Mouse (Mus musculus): ENCODE measurements around the gene Gm28038. TPM values are rescaled to one million over a fixed set of nuclear protein-coding genes. Genes with fewer than 3 reads are reported as not detected.
A peak's percentile ranks its signal among the peaks of the same experiment; 100 is the strongest.

The Gm28038 gene
- total RNA-seq, 2 experiments from 2014 or later = 1.1 TPM; not detected in 1

DNA sequence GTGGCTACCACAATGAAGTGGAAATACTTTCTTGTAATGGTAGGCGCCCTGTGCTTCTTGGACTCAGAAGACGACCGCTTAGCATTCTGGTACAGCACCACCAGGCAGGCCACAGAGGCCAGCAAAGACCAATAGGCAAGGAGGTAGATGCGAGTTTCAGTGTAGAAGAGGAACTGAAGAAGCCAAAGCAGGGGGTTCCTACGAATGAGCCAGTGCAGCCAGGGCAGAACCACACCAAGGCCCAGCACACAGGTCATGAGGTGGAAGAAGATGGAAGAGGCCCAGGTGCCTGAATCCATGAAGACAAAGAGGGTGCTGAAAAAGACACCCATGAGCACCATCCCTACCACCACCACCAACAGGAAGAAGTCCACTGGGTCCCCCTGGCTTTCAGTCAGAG lies 4.2 kb downstream of the Gm28038 start:
- no peak for DNase-seq (ENCODE audit: low spot score)

DNA sequence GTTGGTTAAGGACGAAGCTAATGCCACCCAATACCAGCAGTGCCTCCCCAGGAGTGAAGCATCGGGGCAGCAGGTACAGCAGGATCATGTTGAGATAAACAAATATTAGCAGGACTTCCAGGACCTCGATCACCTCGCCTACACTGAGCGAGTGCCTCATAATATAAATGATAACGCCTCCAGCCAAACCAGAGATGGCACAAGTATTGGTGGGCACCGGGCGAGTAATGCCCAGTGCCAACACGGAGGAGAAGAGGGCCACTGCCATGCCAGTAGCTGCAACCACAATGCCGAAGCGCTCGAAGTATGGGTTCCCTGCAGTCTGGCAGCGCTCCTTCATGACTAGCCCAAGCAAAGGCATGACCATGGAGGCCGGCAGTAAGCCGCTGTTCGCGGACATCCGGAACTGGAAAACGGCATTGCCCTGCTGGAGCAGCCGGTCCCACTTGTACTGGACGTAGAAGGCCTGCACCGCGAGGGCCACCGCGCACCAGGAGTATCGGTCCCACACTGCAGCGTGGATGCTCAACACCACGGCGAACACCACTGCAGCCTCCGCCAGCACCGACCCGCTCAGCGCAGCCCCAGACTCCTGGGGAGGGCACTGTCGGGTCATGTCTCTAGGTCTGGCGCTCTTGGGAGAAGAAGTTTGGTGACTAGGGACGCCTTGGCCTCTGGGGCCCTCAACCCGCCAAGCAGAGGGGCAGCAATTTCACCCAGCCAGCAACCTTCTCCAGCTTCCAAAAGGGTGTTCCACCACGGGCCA lies 4.8 kb downstream of the Gm28038 start:
- no peak for DNase-seq (ENCODE audit: low spot score)

DNA sequence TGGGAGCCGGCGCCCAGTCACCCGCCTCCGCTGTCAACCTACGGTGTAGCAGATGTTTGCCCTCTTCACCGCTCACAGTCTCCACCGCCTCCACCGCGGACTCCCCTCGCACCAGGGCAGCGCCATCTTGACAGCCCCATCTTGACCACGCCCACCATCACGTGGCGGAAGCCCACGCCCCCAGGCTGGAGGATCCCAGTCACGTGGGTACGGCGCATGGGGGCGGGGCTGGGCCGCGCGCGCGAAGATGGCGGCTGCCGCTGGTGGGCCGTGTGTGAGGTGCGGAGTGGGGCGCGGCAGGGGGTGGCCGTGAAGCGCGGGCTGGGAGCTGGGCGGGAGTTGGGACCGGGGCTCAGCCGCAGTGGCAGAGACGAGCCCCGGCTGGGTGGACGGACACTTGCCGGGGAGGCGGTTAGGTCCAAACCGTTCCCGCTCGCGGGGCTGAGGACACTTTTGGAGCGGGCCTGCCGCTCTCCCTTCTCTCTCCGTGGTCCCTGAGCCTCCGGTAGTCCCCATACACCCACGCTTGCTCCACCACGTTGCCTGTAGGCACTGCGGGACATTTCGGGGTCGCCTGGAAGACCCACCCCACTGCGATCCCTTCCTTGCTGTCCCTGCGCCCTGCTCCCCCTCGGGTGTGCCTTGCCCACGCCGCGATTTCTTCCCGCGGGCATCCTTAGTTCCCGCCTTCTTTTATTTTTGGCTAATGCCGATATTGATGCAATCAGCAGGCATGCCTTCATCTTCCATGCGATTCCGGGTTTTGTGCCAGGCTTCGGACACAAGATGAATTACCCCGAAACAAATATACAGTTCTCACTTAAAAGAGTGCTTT lies 5.6 kb downstream of the Gm28038 start, which contains the start of the genes Dolk and Nup188:
TSS of gene Dolk (minus strand) at position 143 of the 835 bp plus-strand sequence.
TSS of gene Nup188 (plus strand) at position 206 of the 835 bp plus-strand sequence.
- DNase-seq (ENCODE audit: low spot score) = peak; percentile 96

DNA sequence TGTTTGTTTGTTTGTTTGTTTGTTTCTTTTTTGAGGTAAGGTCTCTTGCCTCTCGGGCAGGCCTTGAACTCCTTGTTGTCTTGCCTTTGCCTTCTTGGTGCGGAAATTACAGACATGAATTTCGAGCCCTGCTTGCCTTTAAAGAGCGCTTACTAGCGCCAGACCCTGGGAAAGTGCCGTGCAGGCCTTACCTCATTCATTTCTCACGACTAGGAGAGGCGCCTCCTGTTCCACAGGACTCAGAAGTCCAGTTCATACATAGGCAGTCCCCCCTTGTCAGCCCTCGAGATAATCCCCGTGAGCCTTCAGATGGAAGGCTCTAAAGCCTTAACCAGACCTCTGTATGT lies 6.2 kb downstream of the Gm28038 start:
- DNase-seq (ENCODE audit: low spot score) = no peak

DNA sequence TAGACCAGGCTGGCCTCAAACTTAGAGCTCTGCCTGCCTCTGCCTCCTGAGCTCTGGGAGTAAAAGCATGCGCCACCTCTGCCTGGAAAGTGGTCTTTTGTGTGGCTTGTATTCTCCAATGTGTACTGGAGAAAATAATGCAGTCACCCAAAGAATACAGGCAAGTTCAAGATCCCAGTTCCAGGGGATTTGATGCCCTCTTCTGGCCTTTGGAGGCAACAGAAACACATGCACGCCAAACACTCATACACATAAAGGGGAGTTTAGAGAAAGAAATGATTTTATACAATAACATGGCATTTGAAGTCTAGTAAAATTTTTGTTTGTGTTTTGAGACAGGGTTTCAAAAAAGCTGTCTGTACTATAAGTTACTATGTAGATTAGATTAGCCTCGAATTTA lies 18.7 kb downstream of the Gm28038 start:
- no peak for DNase-seq (ENCODE audit: low spot score)

DNA sequence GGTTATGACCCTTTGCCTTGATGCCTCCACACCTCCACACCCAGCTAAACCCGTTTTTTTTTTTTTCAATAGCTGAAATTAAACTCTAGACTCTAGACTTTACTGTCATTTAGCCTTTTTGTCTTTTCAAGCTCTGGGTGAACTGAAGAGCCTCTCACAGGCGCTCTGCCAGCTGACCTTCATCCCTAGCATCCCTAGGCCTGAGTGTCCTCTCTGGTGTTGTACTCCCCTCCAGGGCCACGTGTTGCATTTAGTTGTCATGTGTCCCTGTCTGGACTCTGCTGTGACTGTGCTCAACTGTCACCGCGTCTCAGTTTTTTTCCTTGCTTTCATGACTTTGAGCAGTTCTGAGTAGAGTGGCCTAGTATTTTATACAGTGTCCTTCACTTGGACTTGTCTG lies 19.1 kb downstream of the Gm28038 start:
- DNase-seq (ENCODE audit: low spot score) = no peak

DNA sequence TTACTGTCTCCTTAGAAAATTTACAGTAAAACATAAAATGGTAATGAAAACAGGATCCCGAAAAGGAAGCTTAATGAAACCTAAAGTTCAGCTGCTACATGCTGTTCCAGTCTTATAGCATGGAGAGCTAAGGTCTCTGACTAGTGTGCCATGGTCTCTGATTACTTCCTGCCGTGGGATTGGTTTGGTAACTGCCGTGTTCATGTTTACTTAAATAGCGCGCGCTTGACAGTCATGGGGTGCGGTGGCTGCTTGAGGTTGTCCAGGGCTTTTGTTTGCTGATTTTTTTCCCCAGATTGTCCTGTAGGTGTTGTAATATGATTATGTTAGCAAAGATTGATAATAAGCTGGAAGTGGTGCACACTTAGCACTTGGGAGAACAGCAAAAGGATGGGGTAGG lies 25.2 kb downstream of the Gm28038 start:
- no peak for DNase-seq (ENCODE audit: low spot score)

DNA sequence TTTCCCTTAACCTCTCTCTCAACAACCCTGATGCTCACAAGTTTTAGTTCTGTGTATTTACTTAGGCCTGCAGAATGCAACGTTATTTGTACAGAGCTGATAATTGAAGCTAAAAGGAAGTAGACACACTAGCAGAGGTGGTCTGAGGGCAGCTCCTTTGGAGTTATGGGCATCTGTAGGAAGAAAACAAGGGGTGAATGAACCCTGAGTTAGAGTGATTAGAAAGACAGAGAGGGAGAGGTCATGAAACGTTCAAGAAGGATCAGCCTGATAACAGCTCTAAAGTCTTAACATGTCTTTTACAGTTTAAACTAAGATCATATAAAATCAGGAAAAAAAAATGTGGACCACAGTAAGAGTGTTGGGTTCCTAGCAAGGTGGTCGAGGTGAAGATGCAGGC lies 28.5 kb downstream of the Gm28038 start:
- no peak for DNase-seq (ENCODE audit: low spot score)

DNA sequence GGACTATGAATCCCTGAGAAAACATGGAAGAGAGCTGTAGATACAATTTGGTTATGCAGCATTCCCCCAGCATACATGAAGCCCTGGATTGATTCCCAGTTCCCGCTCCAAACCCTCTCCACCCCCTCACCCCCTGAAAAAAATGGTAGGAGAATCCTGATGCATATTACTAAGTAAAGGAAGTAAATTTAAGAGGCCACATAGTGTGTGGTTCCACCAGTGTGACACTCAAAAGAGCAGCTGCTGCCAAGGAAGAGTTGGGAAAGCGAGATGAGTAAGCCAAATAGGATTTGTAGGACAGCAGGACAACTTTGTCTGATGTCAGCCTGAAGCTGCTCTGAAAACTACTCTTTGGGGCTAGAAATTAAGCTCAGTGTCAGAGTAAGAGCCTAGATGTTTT lies 30.6 kb downstream of the Gm28038 start:
- no peak for DNase-seq (ENCODE audit: low spot score)

DNA sequence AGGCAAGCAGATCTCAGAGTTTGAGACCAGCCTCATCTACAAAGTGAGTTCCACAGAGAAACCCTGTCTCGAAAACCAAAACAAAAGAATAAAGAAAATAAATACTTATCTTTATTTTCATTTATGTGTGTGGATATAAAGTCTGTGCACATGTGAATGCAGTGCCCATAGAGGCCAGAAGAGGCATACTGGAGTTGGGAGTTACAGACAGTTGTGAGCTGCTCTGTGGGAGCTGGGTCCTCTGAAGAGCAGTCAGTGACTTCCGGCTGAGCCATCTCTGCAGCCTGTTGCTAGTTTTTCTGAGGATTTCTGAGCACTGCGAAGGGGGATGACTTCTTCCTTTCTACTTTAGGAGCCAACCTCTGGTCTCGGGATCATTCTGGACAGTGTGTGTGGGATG lies 35.3 kb downstream of the Gm28038 start:
- no peak for DNase-seq (ENCODE audit: low spot score)

DNA sequence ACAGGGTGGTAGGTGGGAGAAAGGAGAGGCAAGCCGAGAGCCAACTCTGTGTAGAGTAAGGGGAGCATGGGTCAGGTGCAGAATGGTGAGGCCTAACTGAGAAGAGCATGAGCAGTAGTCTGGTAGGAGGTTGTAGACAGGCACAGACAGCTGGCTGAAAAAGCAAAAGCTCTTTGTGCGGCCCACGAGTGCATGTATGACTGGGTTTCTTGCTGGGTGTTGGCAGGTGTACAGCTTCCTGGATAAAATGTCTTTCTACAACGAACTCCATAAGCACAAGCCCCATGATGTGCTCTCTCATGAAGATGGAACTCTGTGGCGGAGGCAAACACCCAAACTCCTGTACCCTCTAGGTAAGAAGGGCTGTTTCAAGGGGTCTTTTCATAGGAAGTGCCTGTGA lies 36.1 kb downstream of the Gm28038 start:
- DNase-seq (ENCODE audit: low spot score) = no peak

DNA sequence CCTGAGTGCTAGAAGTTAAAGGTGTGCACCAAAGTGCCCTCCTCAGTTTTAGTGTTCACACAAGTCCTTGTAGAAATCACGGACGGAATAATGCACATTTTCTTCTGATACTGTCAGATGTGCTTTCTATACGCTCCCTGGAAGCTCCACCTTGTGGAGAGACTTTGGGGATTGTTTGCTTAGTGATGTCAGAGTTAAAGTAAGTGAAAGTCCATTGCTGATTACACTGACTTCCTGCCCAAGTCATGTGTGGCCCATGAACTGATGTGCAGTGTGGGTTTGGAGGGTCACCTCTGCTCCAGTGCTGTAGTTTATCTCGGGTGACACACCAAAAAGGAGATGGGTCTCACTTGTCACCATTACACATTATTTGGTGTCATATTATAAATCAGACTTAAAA lies 38.4 kb downstream of the Gm28038 start:
- DNase-seq (ENCODE audit: low spot score) = no peak

DNA sequence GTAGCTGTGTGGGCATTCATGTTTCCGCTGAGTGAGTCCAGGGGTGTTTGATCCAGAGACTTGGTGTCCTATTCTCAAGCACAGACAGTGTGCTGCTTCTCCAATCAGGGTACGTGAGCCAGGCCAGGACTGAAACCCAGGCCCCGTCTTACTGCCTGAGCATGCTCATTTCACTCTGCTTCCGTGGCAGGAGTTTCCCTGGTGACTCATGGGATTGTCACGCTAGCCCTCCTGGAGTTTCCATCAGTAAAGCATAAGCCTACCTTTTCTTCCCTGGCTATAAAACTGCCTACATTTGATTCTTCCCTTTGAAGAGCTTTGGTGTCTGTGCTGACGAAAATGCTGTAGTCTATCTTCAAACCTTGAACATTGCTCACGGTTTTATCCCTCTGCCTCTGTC lies 42.3 kb downstream of the Gm28038 start:
- DNase-seq (ENCODE audit: low spot score) = no peak

DNA sequence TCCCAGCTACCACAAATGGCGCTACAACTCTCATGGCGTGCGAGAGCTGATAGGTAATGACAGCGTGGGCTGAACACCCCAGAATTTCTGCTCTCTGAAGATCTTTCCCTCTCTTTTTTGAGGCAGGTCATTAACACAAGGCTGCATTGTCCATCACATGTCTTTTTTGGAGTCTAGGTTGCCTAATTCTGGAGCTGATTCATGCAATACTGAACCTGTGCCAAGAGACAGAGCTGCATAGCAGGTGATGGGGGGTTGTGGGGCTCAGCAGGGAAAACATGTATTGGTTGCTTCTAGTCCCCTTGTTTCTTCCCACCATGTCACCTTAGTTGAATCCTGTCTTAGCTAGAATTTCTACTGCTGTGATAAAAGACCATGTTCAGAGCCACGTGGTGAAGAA lies 44.5 kb downstream of the Gm28038 start:
- DNase-seq (ENCODE audit: low spot score) = no peak

DNA sequence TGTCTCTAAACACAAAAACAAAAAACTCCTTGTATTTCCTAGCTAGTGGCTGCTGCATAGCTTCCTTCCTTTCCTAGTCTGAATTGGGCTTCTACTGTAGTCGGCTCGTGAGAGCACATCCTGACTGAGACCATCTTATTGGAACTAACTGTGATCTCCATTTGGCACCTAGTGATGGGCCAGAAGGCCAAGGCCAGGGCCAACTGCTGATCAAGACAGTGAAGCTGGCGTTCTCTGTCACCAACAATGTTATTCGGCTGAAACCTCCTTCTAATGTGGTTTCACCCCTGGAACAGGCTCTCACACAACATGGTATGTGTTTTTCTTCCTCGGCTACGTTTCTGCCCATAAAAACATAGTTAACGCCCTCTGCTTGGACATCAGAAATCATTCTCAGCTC lies 46.4 kb downstream of the Gm28038 start:
- no peak for DNase-seq (ENCODE audit: low spot score)

DNA sequence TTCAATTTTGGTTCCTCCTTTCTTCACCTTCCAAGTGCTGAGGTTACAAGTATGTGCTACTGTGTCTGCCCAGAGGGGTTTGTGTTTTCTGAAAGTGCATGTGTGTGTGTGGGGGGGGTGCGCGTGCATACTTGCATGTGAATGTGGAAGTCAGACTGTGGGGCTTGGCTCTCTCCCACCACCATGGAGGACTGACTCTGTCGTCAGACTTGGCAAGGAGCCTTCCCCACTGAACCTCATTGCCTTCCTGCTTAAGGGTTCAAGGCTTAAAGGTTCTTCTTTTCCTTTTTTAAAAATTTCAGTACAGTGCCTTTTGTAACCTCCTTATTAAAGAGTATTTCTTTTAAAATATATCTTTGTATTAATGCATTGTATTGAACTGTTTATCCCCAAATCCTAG lies 47.9 kb downstream of the Gm28038 start:
- no peak for DNase-seq (ENCODE audit: low spot score)

DNA sequence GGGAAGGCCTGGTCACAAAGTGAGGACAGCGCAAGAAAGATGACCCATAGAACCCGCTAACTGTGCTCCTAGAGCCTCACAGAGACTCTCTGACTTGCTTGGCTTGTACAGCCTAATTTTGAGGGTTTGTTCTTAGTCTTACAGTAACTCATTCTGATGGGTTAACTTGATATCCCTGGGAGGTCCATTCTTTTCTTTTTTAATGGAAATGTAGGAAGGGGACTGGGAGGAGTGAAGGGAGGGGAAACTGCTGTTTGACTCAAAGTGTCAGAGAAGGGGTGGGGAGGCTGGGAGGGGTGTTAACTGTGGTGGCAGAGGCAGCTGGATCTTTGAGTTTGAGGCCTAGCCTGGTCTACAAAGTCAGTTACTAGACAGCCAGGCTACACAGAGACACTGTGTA lies 54.5 kb downstream of the Gm28038 start:
- no peak for DNase-seq (ENCODE audit: low spot score)

DNA sequence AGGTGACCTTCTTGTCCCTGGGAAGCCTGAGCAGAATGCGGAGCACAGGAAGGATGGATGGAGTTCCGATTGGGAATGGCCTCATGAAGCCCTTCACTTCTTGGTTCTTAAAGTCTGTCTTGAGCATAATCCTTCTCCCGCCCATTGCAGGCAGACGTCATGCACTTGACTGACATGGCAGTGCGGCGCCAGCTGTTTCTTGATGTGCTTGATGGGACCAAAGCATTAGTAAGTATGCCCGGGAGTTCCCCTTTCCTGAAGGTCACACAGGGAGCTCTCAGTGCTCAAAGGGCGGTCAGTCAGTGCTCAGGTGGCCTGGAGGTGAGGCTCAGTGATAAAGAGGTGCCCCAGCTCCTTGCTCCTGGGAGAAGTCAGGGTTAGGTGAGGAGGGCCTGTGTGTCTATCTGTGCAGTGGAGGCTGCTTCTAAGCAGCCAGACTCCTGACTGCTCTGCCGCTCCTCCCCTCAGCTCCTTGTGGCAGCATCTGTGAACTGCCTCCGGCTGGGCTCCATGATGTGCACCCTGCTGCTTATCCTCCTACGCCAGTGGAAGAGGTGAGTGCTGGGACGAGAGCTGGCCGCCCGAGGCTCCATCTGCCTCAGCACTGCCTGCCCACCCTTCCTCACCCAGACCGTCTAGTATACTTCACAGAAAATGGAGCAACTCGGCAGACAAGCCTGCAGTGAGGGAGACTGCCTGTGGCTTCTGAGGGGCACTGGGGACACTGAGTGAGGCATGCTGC lies 55.5 kb downstream of the Gm28038 start:
- no peak for DNase-seq (ENCODE audit: low spot score)

DNA sequence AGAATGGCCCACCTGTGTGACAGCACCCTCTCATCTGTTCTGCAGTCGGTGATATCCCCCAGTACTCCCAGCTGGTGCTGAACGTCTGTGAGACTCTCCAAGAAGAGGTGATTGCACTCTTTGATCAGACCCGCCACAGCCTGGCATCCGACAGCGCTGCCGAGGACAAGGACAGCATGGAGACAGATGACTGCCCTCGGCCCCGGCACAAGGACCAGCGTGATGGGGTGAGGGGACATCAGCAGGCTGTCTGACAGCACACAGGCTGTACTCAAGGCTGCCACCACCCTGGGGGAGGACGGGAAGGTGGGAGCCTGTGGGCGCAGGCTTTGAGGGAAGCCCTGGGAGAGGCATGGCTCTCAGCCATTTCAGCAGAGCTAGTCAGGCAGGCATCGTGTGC lies 56.3 kb downstream of the Gm28038 start:
- DNase-seq (ENCODE audit: low spot score) = no peak

DNA sequence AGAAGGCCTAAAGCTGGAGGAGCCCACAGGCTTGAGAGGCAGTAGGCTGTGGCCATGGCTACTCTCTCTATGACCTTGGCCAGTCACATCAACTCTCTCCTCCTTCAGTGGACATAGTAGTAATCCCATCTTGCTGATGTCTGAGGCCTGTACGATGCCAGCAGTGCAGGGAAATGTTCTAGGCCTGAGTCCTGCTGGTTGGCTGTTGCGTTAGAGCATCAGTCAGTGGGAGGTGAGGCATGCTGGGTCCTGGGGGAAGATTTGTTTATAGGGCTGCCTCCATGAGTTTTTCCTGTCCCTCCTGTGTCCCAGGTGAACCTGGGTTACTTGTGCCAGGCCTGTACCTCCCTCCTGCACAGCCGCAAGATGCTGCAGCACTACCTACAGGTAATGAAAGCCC lies 61.2 kb downstream of the Gm28038 start:
- no peak for DNase-seq (ENCODE audit: low spot score)

DNA sequence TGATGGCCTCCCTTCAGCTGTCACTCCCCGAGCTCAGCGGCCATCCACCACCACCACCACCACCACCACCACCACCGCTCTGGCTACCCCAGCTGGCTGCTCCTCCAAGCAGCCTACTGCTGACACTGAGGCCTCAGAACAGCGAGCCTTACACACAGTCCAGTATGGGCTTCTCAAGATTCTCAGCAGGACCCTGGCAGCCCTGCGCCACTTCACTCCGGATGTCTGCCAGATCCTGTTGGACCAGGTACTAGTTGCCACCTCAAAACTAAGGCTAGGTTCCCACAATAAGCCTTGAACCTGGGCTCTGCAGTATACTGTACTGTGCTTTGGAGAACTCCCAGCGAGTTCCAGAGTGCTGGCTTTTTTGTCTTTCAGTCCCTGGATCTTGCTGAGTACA lies 61.7 kb downstream of the Gm28038 start:
- DNase-seq (ENCODE audit: low spot score) = no peak

DNA sequence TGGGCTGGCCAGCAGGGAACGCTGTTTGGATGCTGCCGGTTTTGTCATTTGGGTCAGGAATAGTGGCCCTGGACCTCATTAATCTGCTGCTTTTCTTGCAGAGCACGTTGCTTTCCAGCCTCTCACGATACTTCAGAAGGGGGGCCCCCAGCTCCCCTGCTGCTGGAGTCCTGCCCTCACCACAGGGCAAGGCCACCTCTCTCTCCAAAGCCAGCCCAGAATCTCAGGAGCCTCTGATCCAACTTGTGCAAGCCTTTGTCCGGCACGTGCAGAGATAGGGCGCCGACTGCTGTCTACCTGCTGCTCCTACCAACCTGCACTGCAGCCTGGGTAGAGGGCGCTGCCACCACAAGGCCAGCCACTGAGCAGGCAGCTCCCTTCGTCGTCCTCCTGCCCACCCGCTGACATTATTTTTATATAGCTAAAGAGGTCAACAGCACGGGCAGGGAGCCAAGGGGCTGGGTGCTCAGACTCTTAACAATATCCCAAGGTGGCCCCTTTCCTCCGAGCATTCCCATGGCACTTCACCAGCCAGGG lies 62.8 kb downstream of the Gm28038 start:
- no peak for DNase-seq (ENCODE audit: low spot score)
